Mouse (Mus musculus) embryonic facial prominence, embryonic 13.5 days (tissue): ENCODE data around the gene Wee1. TPM values are rescaled to one million over a fixed set of nuclear protein-coding genes. Genes with fewer than 3 reads are reported as not detected.

Experiments used
- ATAC-seq: fragments of 200-750 bp; cut with Nextera tagmentation; 2 replicates; pipeline ENCODE4 v1.8.0; 2017; ENCODE audit warnings: low read depth; ENCODE audit not compliant: insufficient number of reproducible peaks, insufficient read depth, low FRiP score, low TSS enrichment
- H3K27ac ChIP-seq: fragments of 300-500 bp; sonication (generic); 2 replicates; pipeline ENCODE4 v1.5.1; 2015; ENCODE audit warnings: moderate library complexity, mild to moderate bottlenecking, inconsistent platforms
- H3K27me3 ChIP-seq: fragments of 300-500 bp; sonication (generic); 2 replicates; pipeline ENCODE4 v1.6.1; 2015; ENCODE audit warnings: mild to moderate bottlenecking, inconsistent platforms
- H3K36me3 ChIP-seq: fragments of 300-500 bp; sonication (generic); 2 replicates; pipeline ENCODE4 v1.6.1; 2015; ENCODE audit warnings: mild to moderate bottlenecking, inconsistent platforms
- H3K4me1 ChIP-seq: fragments of 300-500 bp; sonication (generic); 2 replicates; pipeline ENCODE4 v1.6.1; 2015; ENCODE audit warnings: inconsistent platforms
- H3K4me2 ChIP-seq: fragments of 300-500 bp; sonication (generic); 2 replicates; pipeline ENCODE4 v1.6.1; 2015; ENCODE audit warnings: moderate library complexity, mild to moderate bottlenecking, inconsistent platforms
- H3K4me3 ChIP-seq: fragments of 300-500 bp; sonication (generic); 2 replicates; pipeline ENCODE4 v1.5.1; 2015; ENCODE audit warnings: mild to moderate bottlenecking, inconsistent platforms
- H3K9ac ChIP-seq: fragments of 300-500 bp; sonication (generic); 2 replicates; pipeline ENCODE4 v1.6.1; 2015; ENCODE audit warnings: mild to moderate bottlenecking, inconsistent platforms
- H3K9me3 ChIP-seq: fragments of 300-500 bp; sonication (generic); 2 replicates; pipeline ENCODE4 v1.6.1; 2016; ENCODE audit warnings: inconsistent platforms
- whole genome bisulfite sequencing: fragments of 180-500 bp; shearing (Covaris S2); methylation state at CpG from one replicate; pipeline ENCODE4 v1.1.7; 2015; ENCODE audit warnings: mixed read lengths; 5-methylcytosine and 5-hydroxymethylcytosine counted together
- polyA plus RNA-seq: library from polyadenylated mRNA; unstranded; fragments of >200 nt; fragmentation: Nextera tagmentation; extraction: Ambion mirVana; gene quantifications from 2 replicates; pipeline ENCODE4 v1.2.1, GENCODE M21; 2015

The Wee1 gene
- 24.5 and 27.2 TPM in 2 replicates for polyA plus RNA-seq

GRCm38 (mm10) chr7:110121516-110122288, at the start of gene Wee1:
TSS of gene Wee1 (plus strand) at chr7:110122046.
- peak; percentile 99 for ATAC-seq
- Histone ChIP-seq H3K4me1 (peaks cover 18% of the 10 kb centered on the region), H3K9me3 (no peaks in the 10 kb centered on the region), H3K36me3 (no peaks in the 10 kb centered on the region; the same call in 1 of the 2 replicates), H3K9ac (peak within 1 kb of the TSS; percentile 93), H3K27me3 (no peaks in the 10 kb centered on the region), H3K4me2 (peak within 1 kb of the TSS; percentile 80), H3K27ac (peak within 1 kb of the TSS; percentile 96), H3K4me3 (peak within 1 kb of the TSS; percentile 95)
- under 1% methylated on average over 81 of the region's 81 CpGs for WGBS

GRCm38 (mm10) chr7:110078168-110078567, 43.7 kb upstream of the Wee1 start:
- no peaks in the 10 kb centered on the region for H3K4me1 ChIP-seq
- no peak for ATAC-seq
- H3K27me3 ChIP-seq: no peaks in the 10 kb centered on the region
- WGBS: 92% methylated on average over 5 of the region's 5 CpGs
- no peak overlapping the region for H3K4me3 ChIP-seq
- H3K36me3 ChIP-seq: peaks cover 93% of the 10 kb centered on the region
- H3K4me2 ChIP-seq: no peak overlapping the region
- no peaks in the 10 kb centered on the region for H3K9me3 ChIP-seq
- H3K9ac ChIP-seq: no peak overlapping the region
- no peak overlapping the region for H3K27ac ChIP-seq

GRCm38 (mm10) chr7:110083386-110084165, 38.3 kb upstream of the Wee1 start:
- Histone ChIP-seq H3K9me3 (no peaks in the 10 kb centered on the region), H3K4me1 (no peaks in the 10 kb centered on the region), H3K27ac (no peak overlapping the region), H3K9ac (no peak overlapping the region), H3K27me3 (no peaks in the 10 kb centered on the region), H3K4me2 (no peak overlapping the region), H3K4me3 (no peak overlapping the region), H3K36me3 (peaks cover 99% of the 10 kb centered on the region)
- ATAC-seq: no peak
- 74% methylated on average over 13 of the region's 13 CpGs for WGBS

GRCm38 (mm10) chr7:110085217-110085616, 36.6 kb upstream of the Wee1 start:
- H3K4me2 ChIP-seq: no peak overlapping the region
- no peak overlapping the region for H3K9ac ChIP-seq
- no peak overlapping the region for H3K27ac ChIP-seq
- H3K4me1 ChIP-seq: no peaks in the 10 kb centered on the region
- H3K9me3 ChIP-seq: no peaks in the 10 kb centered on the region
- ATAC-seq: no peak
- no peak overlapping the region for H3K4me3 ChIP-seq
- H3K36me3 ChIP-seq: peaks cover 92% of the 10 kb centered on the region
- H3K27me3 ChIP-seq: no peaks in the 10 kb centered on the region

GRCm38 (mm10) chr7:110087914-110088313, 33.9 kb upstream of the Wee1 start:
- H3K36me3 ChIP-seq: peaks cover 87% of the 10 kb centered on the region

GRCm38 (mm10) chr7:110091670-110092069, 30.2 kb upstream of the Wee1 start:
- H3K4me1 ChIP-seq: no peaks in the 10 kb centered on the region
- 80% methylated on average over 7 of the region's 7 CpGs for WGBS
- H3K27ac ChIP-seq: no peak overlapping the region
- no peak overlapping the region for H3K4me3 ChIP-seq
- no peak for ATAC-seq
- peaks cover 81% of the 10 kb centered on the region for H3K36me3 ChIP-seq
- H3K4me2 ChIP-seq: no peak overlapping the region
- no peaks in the 10 kb centered on the region for H3K27me3 ChIP-seq
- no peak overlapping the region for H3K9ac ChIP-seq
- H3K9me3 ChIP-seq: no peaks in the 10 kb centered on the region

More at GRCm38 (mm10) chr7:110087914-110088313, 33.9 kb upstream of the Wee1 start:
- Histone ChIP-seq H3K9ac (no peak overlapping the region), H3K27me3 (no peaks in the 10 kb centered on the region), H3K27ac (no peak overlapping the region), H3K4me3 (no peak overlapping the region), H3K9me3 (no peaks in the 10 kb centered on the region), H3K4me1 (no peaks in the 10 kb centered on the region), H3K4me2 (no peak overlapping the region)
- 84% methylated on average over 4 of the region's 4 CpGs for WGBS
- no peak for ATAC-seq

- WGBS: 79% methylated on average over 4 of the region's 4 CpGs
Measured at GRCm38 (mm10) chr7:110096332-110096731, 25.5 kb upstream of the Wee1 start.

GRCm38 (mm10) chr7:110097106-110097793, 24.6 kb upstream of the Wee1 start:
- 63% methylated on average over 7 of the region's 7 CpGs for WGBS
- H3K9me3 ChIP-seq: no peaks in the 10 kb centered on the region
- H3K9ac ChIP-seq: no peak overlapping the region
- no peaks in the 10 kb centered on the region; the same call in 1 of the 2 replicates for H3K27me3 ChIP-seq
- H3K36me3 ChIP-seq: peaks cover 44% of the 10 kb centered on the region
- H3K4me3 ChIP-seq: no peak overlapping the region
- H3K4me1 ChIP-seq: no peaks in the 10 kb centered on the region
- ATAC-seq: no peak
- H3K4me2 ChIP-seq: no peak overlapping the region
- H3K27ac ChIP-seq: no peak overlapping the region

More at GRCm38 (mm10) chr7:110096332-110096731, 25.5 kb upstream of the Wee1 start:
- no peak overlapping the region for H3K4me2 ChIP-seq
- H3K27ac ChIP-seq: no peak overlapping the region
- no peaks in the 10 kb centered on the region for H3K9me3 ChIP-seq
- ATAC-seq: no peak
- H3K27me3 ChIP-seq: no peaks in the 10 kb centered on the region; the same call in 1 of the 2 replicates
- peaks cover 53% of the 10 kb centered on the region for H3K36me3 ChIP-seq
- H3K4me3 ChIP-seq: no peak overlapping the region
- H3K9ac ChIP-seq: no peak overlapping the region
- H3K4me1 ChIP-seq: no peaks in the 10 kb centered on the region

- H3K4me1 ChIP-seq: no peaks in the 10 kb centered on the region
- WGBS: 14% methylated on average over 6 of the region's 6 CpGs
- peak; percentile 37; the same call in 1 of the 2 replicates for ATAC-seq
- H3K9ac ChIP-seq: no peak overlapping the region
- H3K36me3 ChIP-seq: peaks cover 11% of the 10 kb centered on the region
- no peak overlapping the region; the same call in 1 of the 2 replicates for H3K4me2 ChIP-seq
- no peaks in the 10 kb centered on the region; the same call in 1 of the 2 replicates for H3K27me3 ChIP-seq
- H3K4me3 ChIP-seq: peak overlapping the region; percentile 2; the same call in 1 of the 2 replicates
- no peaks in the 10 kb centered on the region for H3K9me3 ChIP-seq
- peak overlapping the region; percentile 69; the same call in 1 of the 2 replicates for H3K27ac ChIP-seq
Measured at GRCm38 (mm10) chr7:110100854-110101253, 21.0 kb upstream of the Wee1 start.

- H3K9ac ChIP-seq: no peak overlapping the region
- H3K4me3 ChIP-seq: no peak overlapping the region
- peaks cover 7% of the 10 kb centered on the region for H3K36me3 ChIP-seq
- ATAC-seq: no peak
- no peaks in the 10 kb centered on the region for H3K4me1 ChIP-seq
- no peak overlapping the region; the same call in 1 of the 2 replicates for H3K4me2 ChIP-seq
- no peaks in the 10 kb centered on the region; the same call in 1 of the 2 replicates for H3K27me3 ChIP-seq
- 49% methylated on average over 5 of the region's 5 CpGs for WGBS
- no peaks in the 10 kb centered on the region for H3K9me3 ChIP-seq
- peak overlapping the region; percentile 69; the same call in 1 of the 2 replicates for H3K27ac ChIP-seq
Measured at GRCm38 (mm10) chr7:110101266-110101665, 20.6 kb upstream of the Wee1 start.

GRCm38 (mm10) chr7:110105041-110105440, 16.8 kb upstream of the Wee1 start:
- H3K4me2 ChIP-seq: no peak overlapping the region
- no peak overlapping the region for H3K4me3 ChIP-seq
- H3K9ac ChIP-seq: no peak overlapping the region
- H3K4me1 ChIP-seq: peaks cover 13% of the 10 kb centered on the region
- ATAC-seq: no peak
- H3K27ac ChIP-seq: no peak overlapping the region
- no peaks in the 10 kb centered on the region for H3K36me3 ChIP-seq
- 81% methylated on average over 5 of the region's 5 CpGs for WGBS
- no peaks in the 10 kb centered on the region for H3K9me3 ChIP-seq
- H3K27me3 ChIP-seq: no peaks in the 10 kb centered on the region; the same call in 1 of the 2 replicates
